Mouse (Mus musculus) thymus, adult 2 months (tissue): ENCODE data around the gene Raet1e.
"Not testable (repeated sequence)": the region's sequence is repeated elsewhere in the genome, so short reads cannot be mapped to it uniquely, and the experiment has no call there.

Experiments
- CTCF ChIP-seq: fragments of 200-500 bp; IDR thresholded peaks from 2 replicates; pipeline ENCODE4 v1.5.1; 2012; ENCODE audit warnings: mild to moderate bottlenecking, control low read depth, low read length, moderate library complexity, borderline replicate concordance; ENCODE audit not compliant: control insufficient read depth, poor library complexity, insufficient read depth; ENCODE audit errors: extremely low read depth
- POLR2A ChIP-seq: fragments of 200-500 bp; IDR thresholded peaks from 2 replicates; pipeline ENCODE4 v1.6.1; 2012; ENCODE audit warnings: mild to moderate bottlenecking, low read length, control low read depth, moderate library complexity; ENCODE audit not compliant: control insufficient read depth, poor library complexity, insufficient read depth; ENCODE audit errors: extremely low read depth

GRCm38 (mm10) chr10:22163705-22164583 lies 5.6 kb downstream of the Raet1e start:
- not testable (repeated sequence) for TF ChIP-seq CTCF, POLR2A
